Mouse (Mus musculus) heart, adult 2 months (tissue): ENCODE results near the gene Sptbn4. TPM values are rescaled to one million over a fixed set of nuclear protein-coding genes. Genes with fewer than 3 reads are reported as not detected.
A peak's percentile ranks its signal among the peaks of the same experiment; 100 is the strongest.

Experiments
- DNase-seq, 2 experiments: peaks; one replicate each; pipeline ENCODE4 v3.0.0; 2021
- H3K27ac ChIP-seq: fragments of 200-600 bp; 2 replicates; pipeline ENCODE4 v1.8.1; 2022
- H3K27me3 ChIP-seq: fragments of 200-500 bp; 2 replicates; pipeline ENCODE4 v1.6.1; 2012; ENCODE audit warnings: mild to moderate bottlenecking, low read length, inconsistent platforms, mixed read lengths; ENCODE audit not compliant: control insufficient read depth, insufficient read depth
- H3K36me3 ChIP-seq: fragments of 200-500 bp; 2 replicates; pipeline ENCODE4 v1.6.1; 2012; ENCODE audit warnings: low read length, inconsistent platforms; ENCODE audit not compliant: control insufficient read depth, insufficient read depth
- H3K4me1 ChIP-seq: fragments of 200-500 bp; 2 replicates; pipeline ENCODE4 v1.6.1; 2011; ENCODE audit warnings: low read length; ENCODE audit not compliant: control insufficient read depth, insufficient read depth
- H3K4me3 ChIP-seq: fragments of 200-600 bp; 2 replicates; pipeline ENCODE4 v1.8.1; 2022
- H3K79me2 ChIP-seq: fragments of 200-500 bp; replicated peaks from 2 replicates; pipeline ENCODE4 v1.6.1; 2012; ENCODE audit warnings: mild to moderate bottlenecking, inconsistent platforms, low read length, moderate library complexity, mixed read lengths; ENCODE audit not compliant: control insufficient read depth, insufficient read depth
- H3K9ac ChIP-seq: fragments of 200-500 bp; 2 replicates; pipeline ENCODE4 v1.6.1; 2012; ENCODE audit warnings: low read depth, mild to moderate bottlenecking, control low read depth, inconsistent platforms, low read length, mixed read lengths
- CTCF ChIP-seq: fragments of 200-600 bp; IDR thresholded peaks from 2 replicates; pipeline ENCODE4 v1.8.1; 2022; ENCODE audit warnings: antibody characterized with exemption, mild to moderate bottlenecking, moderate library complexity
- EP300 ChIP-seq: fragments of 200-500 bp; IDR thresholded peaks from 2 replicates; pipeline ENCODE4 v1.6.1; 2011; ENCODE audit warnings: low read depth, low read length, control low read depth; ENCODE audit not compliant: insufficient read depth
- POLR2A ChIP-seq: fragments of 200-500 bp; IDR thresholded peaks from 2 replicates; pipeline ENCODE4 v1.6.1; 2011; ENCODE audit warnings: mild to moderate bottlenecking, low read depth, low read length, control low read depth; ENCODE audit not compliant: insufficient read depth
- WGBS: fragments of 180-500 bp; shearing (Covaris S2); methylation state at CpG from one replicate; pipeline ENCODE4 v1.1.7; 2018; 5-methylcytosine and 5-hydroxymethylcytosine counted together
- intact Hi-C: fragments of 180-260 bp; cut with DNase I; formaldehyde crosslinking; loops from one replicate; pipeline ENCODE4 v1.15.1; 2025
- polyA plus RNA-seq: library from polyadenylated mRNA; depleted of rRNA; stranded (reverse); fragments of >200 nt; gene quantifications from 2 replicates; pipeline ENCODE4 v1.2.3, GENCODE M21; 2012
- total RNA-seq, 2 experiments: library from RNA; stranded (reverse); gene quantifications; 2 replicates each; pipeline ENCODE4 v1.2.3; 2021

Sptbn4 gene
- total and polyA plus RNA-seq, 3 experiments: 0.18 to 0.23 (median 0.20) TPM

DNA sequence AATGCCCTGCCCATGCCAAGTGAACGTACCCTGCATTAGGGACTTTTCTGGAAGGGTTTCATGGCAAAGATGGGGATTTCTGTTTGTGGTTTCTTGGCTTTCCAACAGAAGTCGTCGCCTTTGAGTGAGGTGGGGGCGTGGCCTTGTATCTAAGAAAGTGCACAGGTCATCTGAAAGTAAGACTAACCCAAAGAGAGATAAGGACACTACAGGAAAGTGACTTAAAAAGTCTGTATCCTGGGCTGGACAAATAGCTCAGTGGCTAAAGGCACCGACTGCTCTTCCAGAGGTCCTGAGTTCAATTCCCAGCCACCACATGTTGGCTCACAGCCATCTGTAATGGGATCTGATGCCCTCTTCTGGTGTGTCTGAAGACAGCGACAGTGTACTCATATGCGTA, 31.1 kb upstream of the Sptbn4 start:
- Histone ChIP-seq H3K4me1 (peaks cover 9% of the 10 kb centered on the region), H3K9ac (no peak overlapping the region), H3K4me3 (no peak overlapping the region), H3K27ac (no peak overlapping the region), H3K36me3 (peaks cover 2% of the 10 kb centered on the region; the same call in 1 of the 2 replicates), H3K27me3 (no peaks in the 10 kb centered on the region), H3K79me2 (no peaks in the 10 kb centered on the region)
- WGBS: 77% methylated on average over 7 of the region's 7 CpGs
- TF ChIP-seq EP300 (no peak), POLR2A (no peak), CTCF (no peak)
- intact Hi-C loops: loop anchor here (10.0 kb wide), 1 partner anchor 314 kb away; the partner anchor contains the start of gene Egln2
- no peak for DNase-seq

DNA sequence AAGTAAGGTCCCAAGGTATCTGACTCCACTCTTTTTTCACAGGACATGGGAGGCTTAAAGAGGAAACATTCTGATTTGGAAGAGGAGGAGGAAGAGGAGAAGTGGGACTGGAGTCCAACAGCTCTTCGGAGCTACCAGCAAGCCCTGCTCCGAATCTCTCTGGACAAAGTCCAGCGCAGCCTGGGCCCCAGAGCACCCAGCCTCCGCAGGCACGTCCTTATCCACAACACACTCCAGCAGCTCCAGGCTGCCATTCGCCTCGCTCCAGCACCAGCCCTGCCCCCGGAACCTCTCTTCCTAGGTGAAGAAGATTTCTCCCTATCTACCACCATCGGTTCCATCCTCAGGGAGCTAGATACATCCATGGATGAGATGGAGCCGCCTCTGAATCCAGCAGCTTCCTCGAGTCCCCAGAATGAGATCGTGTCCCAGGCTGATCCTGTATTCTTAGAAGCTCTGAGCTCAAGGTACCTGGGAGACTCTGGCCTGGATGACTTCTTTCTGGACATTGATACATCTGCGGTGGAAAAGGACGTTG, 28.7 kb upstream of the Sptbn4 start:
- intact Hi-C loops: loop anchor here (10.0 kb wide), 1 partner anchor 311 kb away; the partner anchor contains the start of gene Egln2
- DNase-seq: peak in 1 of 2 experiments; percentile 35
- no peak overlapping the region for H3K9ac ChIP-seq
- H3K27ac ChIP-seq: no peak overlapping the region
- no peaks in the 10 kb centered on the region for H3K79me2 ChIP-seq
- H3K4me1 ChIP-seq: peaks cover 9% of the 10 kb centered on the region
- WGBS: 73% methylated on average over 14 of the region's 14 CpGs
- no peak overlapping the region for H3K4me3 ChIP-seq
- TF ChIP-seq EP300 (no peak), POLR2A (no peak), CTCF (no peak)
- no peaks in the 10 kb centered on the region for H3K27me3 ChIP-seq
- peaks cover 2% of the 10 kb centered on the region; the same call in 1 of the 2 replicates for H3K36me3 ChIP-seq

DNA sequence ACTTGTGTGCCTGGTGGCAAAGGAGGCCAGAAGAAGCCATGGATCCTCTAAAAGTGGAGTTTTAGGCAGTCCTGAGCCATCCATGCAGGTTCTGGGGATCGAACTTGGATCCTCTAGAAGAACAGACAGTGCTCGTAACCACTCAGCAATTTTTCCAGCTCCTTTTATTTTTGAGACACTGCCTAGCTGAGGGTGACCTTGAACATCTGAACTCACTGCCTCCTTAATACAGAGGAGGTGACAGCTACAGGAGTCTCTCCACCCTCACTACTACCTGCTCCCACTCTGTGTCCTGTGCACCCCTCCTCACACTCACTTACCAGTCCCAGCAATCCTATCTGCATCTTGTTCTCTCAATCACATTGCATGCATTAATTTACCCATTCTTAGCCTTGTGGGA, 28.1 kb upstream of the Sptbn4 start:
- intact Hi-C loops: loop anchor here (2.0 to 10.0 kb wide), 2 partner anchors 33 to 311 kb away; partner anchors contain the start of gene Egln2
- Histone ChIP-seq H3K9ac (no peak overlapping the region), H3K4me3 (no peak overlapping the region), H3K36me3 (peaks cover 2% of the 10 kb centered on the region; the same call in 1 of the 2 replicates), H3K27me3 (no peaks in the 10 kb centered on the region), H3K4me1 (peaks cover 4% of the 10 kb centered on the region), H3K27ac (peak overlapping the region; percentile 89; the same call in 1 of the 2 replicates), H3K79me2 (no peaks in the 10 kb centered on the region)
- 85% methylated on average over 2 of the region's 2 CpGs for WGBS
- DNase-seq: no peak
- TF ChIP-seq EP300: no peak
- TF ChIP-seq CTCF: no peak
- no peak for TF ChIP-seq POLR2A

DNA sequence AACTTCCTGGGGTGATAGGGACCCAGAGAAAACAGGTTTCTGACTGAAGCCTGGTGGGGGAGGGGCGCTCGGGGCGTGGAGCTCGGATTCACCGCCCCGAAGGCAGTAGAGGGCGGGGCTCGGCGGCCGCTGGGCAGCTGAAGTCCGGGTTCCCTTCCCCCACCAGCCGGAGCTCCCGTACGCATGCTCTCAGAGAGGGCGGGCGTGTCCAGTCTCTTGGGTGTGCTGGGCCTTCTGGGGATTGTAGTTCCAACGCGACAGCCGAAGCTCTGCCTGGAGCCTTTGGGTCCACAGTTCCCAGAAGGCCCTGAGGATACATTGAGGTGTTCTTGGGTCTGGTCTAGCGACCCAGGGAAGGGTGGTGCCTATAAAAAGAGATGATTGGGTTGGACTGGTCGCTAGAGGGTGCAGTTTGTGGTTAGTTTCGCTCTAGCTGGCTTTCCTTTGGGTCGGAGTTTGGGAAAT, 27.0 kb upstream of the Sptbn4 start:
- peak; percentile 97 to 99 for DNase-seq
- no peaks in the 10 kb centered on the region for H3K27me3 ChIP-seq
- peaks cover 2% of the 10 kb centered on the region; the same call in 1 of the 2 replicates for H3K36me3 ChIP-seq
- peak; percentile 54; the same call in 1 of the 2 replicates for TF ChIP-seq POLR2A
- TF ChIP-seq CTCF: peak; percentile 80
- TF ChIP-seq EP300: peak; percentile 89
- no peaks in the 10 kb centered on the region for H3K79me2 ChIP-seq
- intact Hi-C loops: loop anchor here (1.0 to 10.0 kb wide), 4 partner anchors 12 to 310 kb away; partner anchors contain the start of genes Egln2, Ltbp4 and Sertad1
- H3K9ac ChIP-seq: peak overlapping the region; percentile 81
- under 1% methylated on average over 23 of the region's 23 CpGs for WGBS
- peaks cover 4% of the 10 kb centered on the region for H3K4me1 ChIP-seq
- H3K4me3 ChIP-seq: peak overlapping the region; percentile 90
- H3K27ac ChIP-seq: peak overlapping the region; percentile 89

DNA sequence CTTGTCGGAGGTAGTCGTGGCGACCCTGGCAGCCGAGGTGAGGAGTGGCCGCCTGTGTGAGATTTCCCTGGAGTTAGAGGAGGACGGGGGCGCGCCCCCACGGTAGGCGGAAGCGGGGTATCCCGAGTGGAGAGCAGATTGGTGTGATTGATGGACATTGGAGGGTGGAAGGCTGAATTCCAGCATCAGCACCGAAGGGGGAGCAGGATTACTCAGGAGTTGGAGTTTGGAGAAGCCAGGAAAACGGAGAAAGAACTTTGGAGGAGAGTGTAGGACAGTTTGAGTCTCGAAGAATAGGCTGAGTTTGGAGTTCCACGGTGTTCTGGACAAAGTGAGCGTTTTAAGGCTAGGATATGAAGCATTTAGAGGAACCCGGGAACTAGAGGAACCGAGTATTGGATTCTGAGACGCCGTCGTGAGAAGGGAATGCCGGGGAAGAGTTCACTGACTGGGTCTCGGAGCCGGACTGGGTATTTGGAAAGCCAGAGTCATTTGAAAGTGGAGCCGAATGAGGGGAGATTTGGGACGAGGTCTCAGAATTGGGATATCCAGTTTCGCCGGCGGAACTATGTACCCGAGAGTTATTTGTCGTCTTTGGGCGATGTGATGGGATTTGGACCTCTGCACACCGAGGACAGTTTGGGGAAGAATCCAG, 26.5 kb upstream of the Sptbn4 start:
- WGBS: under 1% methylated on average over 34 of the region's 34 CpGs
- DNase-seq: no peak
- Histone ChIP-seq H3K27me3 (no peaks in the 10 kb centered on the region), H3K4me3 (peak overlapping the region; percentile 90), H3K27ac (peak overlapping the region; percentile 89), H3K4me1 (peaks cover 4% of the 10 kb centered on the region), H3K79me2 (no peaks in the 10 kb centered on the region), H3K9ac (peak overlapping the region; percentile 81), H3K36me3 (peaks cover 2% of the 10 kb centered on the region; the same call in 1 of the 2 replicates)
- intact Hi-C loops: loop anchor here (1.0 to 10.0 kb wide), 4 partner anchors 12 to 309 kb away; partner anchors contain the start of genes Egln2, Ltbp4 and Sertad1
- no peak for TF ChIP-seq EP300
- TF ChIP-seq POLR2A: peak; percentile 7; the same call in 1 of the 2 replicates
